Mouse (Mus musculus) olfactory bulb, adult 2 months (tissue): ENCODE data around the gene Naaladl2.

Source experiments
- CTCF ChIP-seq: fragments of 200-500 bp; IDR thresholded peaks from 2 replicates; pipeline ENCODE4 v1.5.1; 2012; ENCODE audit warnings: low read depth, mild to moderate bottlenecking, low read length, moderate library complexity; ENCODE audit not compliant: insufficient read depth
- POLR2A ChIP-seq: fragments of 200-500 bp; IDR thresholded peaks from 2 replicates; pipeline ENCODE4 v1.6.1; 2012; ENCODE audit warnings: mild to moderate bottlenecking, low read depth, low read length, moderate library complexity; ENCODE audit not compliant: insufficient read depth

GRCm38 (mm10) chr3:24714770-24715169 lies 429.3 kb downstream of the Naaladl2 start:
- TF ChIP-seq CTCF (no peak), POLR2A (no peak)
